Mouse (Mus musculus) kidney, postnatal 10 days (tissue): ENCODE measurements around the gene Gm42420.

Source experiments
- DNase-seq: peaks from one replicate; pipeline ENCODE4 v3.0.0; 2021; ENCODE audit warnings: mixed read lengths

Gm42420 gene

DNA sequence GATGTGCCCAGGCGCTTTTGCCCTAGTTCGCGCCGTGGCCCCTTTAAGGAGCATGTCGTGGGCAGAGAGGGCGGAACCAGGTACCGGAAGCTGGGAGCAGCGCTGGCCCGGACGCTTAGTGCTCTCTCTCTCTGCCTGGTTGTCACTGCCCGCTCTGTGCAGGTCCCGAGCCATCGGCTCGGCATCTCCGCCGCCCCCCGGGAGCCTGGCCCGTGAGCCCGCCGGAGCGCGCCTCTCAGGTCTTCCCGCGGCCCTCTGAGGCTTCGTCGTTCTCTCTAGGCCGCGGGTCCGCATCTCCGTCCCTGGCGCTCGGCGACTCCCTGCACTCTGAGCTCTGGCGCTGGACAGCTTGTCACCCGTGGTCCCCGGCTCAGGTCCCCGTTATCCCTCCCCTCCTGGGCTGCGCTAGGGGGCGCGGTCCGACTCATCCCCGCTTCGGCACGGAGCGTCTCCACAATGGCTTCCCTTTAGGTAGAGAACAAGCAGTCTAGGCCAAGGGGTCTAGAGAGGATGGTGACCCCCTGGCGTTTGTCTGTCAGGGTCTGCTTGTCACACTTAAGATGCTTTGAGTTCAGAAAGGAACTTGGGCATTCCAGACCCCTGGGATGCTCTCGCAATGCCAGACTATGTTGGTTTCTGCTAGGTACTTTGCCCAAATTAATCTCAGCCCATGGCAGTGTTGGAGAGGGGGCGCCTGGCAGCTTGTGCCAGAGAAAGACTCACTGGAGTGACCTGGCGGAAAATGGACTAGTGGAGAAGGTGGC, 11.6 kb upstream of the Gm42420 start, which contains the start of gene Adck2:
Gene Adck2, plus strand, starts transcription at position 83 of the 764 bp plus-strand sequence.
- peak; percentile 88 for DNase-seq

DNA sequence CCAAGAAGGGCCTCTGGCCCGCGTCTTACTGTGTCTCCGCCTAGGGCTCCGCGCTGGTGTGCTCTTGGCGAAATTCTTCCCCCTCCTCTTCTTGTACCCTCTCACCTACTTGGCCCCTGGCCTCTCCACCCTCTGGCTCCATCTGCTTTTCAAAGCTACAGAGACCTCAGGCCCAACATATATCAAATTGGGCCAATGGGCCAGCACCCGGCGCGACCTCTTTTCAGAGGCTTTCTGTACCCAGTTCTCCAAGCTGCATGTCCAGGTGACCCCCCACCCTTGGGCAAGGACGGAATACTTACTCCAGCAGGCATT, 11.0 kb upstream of the Gm42420 start:
- peak; percentile 46 for DNase-seq

DNA sequence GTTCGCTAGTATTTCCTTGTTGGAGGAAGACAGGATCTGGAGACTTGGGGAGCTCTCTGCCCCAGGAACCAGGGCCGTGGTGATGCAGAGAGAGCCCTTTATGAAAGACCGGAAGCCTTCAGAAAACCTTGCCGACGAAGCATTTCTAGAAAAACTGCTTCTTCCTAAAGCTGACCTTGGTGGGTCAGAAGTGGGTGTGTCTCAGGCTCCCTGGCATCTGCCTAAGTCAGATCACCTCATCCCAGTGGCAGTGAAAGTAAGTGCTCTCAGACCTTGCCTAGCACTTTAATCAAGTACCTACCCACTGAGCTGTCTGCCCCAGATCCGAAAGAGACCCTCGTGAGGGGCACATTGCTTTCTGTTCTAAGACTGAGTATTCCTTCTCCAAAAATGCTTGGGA, 10.6 kb upstream of the Gm42420 start:
- no peak for DNase-seq

DNA sequence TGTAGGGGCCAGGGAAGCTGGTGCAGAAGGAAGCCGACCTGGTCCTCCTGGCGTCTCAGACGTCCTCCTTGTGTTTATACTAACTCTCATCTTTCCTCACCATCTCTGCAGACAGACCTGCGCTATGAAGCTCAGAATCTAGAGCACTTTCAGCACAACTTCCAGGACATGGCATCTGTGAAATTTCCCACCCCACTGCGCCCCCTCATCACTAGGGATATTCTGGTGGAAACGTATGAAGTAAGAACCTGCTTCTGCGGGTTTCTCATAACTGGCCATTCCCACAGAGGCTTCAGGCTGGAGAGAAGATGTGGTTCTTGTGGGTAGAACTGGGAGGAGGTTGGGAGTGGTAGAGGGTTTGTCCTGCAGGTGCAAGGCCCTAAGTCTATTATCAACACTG, 6.0 kb upstream of the Gm42420 start:
- no peak for DNase-seq

DNA sequence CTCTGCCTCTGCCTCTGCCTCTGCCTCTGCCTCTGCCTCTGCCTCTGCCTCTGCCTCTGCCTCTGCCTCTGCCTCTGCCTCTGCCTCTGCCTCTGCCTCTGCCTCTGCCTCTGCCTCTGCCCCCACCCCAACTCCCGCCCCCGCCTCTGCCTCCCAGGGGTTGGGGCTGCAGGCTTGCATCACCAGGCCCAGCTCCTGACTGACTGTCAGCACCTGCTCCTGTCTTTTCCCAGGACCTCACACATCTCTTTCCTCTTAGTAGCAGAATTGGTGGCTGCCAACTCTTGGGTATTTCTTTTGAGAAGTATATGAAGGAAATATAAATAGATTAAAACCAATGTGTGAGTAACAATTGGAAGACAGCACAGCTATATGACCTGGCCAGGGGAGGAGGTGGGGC, 5.0 kb upstream of the Gm42420 start:
- DNase-seq, result no peak

DNA sequence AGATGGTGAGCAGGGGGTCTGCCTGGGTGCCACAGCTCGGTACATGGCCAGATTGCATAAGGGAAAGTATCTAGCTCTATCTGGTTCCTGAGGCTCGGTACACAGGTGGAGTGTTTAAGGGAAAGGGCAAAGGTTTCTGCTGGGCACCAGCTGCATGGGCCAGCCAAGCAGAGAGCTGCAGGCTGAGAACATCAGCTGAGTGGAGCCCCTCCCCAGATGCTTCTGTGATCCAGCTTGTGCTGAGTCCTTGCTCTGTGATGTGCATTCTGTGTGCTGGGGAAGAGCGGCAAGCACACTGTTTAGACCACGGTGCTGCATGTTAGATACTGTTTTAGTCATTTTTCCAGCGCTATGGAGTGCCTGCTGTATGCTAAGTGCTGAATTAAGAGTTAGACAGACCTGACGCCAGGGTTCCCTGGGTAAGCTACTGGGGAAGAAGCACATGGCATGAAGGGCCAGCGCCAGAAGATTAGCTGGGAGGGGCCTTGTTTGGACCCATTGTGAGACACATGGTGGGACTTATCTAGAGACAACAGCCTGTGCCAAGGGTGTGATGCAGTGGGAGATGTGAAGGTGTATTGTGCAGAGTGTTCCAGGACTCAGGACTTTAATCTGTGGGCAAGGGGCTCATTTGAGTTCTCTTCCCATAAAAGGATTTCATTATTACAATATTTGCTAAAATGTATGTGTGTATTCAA, 4.3 kb upstream of the Gm42420 start:
- no peak for DNase-seq

DNA sequence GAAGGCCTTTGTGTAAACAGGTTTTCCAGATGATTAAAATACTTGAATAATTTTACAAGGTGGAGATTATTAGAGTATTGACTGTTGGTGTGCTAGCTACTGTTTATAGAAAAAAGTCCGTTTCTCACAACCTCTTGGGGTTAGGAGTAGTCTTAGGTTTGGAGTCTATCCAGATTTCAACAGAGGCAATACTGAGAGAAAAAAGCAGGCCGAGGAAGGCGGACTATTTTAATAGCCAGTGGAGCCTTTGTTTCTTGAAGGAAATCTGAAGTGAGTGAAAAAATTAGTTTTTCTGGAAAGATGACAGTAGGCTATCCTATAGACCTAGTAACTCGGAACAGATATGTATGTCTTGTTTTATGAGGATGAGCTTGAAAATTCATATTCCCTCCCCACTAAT, 5.9 kb downstream of the Gm42420 start:
- DNase-seq, result no peak

DNA sequence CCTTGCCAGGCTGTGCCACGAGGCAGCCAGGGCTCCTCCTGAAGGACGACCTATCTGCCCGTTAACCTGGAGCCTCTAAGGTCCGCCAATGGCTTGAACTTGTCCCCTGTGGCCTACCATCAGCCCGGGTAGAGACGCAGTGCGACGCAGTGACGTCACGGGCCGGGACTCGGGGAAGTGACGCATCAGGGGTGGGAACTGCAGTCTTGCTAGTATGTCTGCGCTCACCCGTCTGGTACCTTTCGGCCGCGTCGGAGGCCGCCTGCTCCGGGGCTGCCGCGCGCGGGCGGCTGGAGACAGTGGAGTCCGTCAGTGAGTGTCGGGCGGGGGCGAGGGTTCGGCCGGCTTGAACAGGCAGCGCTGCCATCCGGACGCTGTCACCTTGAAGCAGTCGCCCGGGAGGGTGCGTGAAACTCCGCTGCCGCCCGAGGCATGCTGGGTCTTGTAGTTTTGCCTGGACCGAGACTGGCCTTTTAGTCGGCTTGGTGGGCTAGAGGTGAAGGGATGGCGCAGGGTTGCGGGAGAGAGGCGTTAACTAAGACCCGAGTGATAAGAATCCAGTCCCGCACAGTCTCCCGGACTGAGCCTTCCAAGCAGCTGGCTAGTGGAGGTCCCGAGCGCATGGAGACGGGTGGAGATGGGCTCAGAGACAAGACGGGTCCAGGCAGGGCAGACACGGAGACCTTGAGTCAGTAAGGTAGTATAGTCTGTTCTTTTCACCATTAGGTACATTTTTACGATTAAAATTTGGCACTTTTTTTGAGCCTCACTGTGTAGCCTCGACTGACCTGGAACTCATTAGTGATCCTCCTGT, 7.1 kb downstream of the Gm42420 start, which contains the start of gene Ndufb2:
Gene Ndufb2, plus strand, starts transcription at position 174 of the 814 bp plus-strand sequence.
- peak; percentile 97 for DNase-seq

DNA sequence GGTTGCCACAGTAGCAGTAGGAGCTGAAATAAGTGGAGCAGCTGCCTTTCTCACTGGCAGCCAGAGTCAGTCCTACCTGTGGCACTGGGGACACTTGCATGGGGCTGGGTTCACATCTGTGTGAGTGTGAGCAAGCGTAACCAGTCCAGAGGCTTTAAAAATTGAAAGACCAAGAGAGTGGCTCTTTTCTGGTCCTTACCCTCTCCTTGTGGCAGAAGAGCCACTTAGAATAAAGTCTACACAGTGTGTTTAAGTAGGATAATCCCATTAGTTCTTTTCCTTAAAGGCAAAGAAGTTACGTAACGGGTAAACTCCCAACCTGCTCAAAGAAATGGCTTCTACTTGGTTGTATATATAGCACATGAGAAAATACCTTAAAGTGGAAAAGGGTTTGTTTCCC, 15.3 kb downstream of the Gm42420 start:
- DNase-seq, result no peak

DNA sequence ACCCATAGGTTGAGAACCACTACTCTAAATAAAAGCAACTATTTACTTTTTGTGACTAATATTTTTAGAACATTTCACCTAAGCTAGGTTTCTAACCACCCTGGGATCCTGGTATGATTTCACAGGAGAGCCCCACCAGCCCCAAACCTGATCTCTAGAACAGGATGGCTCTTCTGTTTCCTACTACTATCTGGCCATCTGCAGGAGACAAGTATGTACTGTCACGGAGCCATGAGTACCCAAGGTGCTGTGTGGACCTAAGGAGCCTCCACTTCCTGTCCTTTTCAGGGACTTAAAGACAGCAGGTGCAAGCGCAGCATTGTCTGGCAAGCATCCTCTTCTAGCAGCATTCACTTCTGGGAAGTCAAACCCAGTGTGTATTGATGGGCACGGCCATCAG, 16.3 kb downstream of the Gm42420 start:
- no peak for DNase-seq

DNA sequence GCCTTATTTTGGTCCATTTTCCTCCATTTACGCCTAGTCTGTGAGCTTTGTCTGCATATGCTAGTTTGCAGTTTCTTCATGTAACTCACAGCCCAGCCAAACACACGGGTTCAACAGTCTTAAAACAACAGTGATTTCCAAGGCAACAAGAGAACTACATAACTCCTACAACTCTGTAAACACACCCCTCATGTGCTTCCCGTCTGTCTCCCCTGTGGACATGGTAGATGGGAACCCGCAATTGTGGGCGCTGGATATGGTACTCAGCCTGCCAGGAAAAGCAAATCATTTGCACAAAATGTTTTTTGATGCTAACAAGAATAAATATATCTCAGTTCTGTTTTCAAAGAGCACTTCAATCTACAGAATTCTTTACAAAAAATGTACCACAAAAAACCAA, 19.0 kb downstream of the Gm42420 start:
- no peak for DNase-seq

DNA sequence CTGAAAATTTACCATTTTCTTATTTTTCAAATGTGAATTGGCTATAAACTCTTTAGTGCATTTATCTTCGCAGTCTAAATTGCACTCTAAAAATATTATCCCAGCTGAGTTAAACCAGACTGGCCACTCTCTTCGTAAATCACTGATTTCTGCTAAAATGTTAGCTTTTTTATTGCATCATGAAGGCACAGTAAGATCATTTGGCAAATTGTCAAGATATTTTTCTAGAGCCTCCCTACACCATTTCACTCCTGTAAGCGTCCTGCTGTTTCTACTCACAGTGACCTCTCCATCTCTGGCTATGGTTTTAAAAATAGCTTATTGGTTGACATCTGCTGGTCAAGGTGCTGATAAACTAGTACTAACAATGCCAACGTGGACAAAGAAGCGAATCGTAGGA, 20.5 kb downstream of the Gm42420 start:
- DNase-seq, result no peak

DNA sequence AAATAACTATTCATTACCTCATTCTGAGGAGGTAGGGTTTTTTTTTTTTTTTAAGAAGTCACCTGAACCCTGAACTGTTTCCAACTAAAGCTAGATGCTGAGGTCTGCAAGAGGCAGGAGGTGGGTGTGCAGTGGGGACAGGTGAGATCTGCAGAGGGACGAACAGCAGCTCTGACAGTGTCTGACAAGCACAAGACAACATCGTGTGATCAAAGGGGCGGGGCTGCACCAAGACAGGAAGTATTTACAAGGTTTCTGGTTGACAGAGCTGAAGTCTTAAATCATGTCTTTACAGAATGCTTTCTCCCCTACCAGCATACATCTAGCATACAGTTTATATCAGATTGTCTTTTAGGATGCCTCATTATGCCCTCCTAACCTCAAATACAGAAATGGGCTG, 21.3 kb downstream of the Gm42420 start:
- peak; percentile 22 for DNase-seq

DNA sequence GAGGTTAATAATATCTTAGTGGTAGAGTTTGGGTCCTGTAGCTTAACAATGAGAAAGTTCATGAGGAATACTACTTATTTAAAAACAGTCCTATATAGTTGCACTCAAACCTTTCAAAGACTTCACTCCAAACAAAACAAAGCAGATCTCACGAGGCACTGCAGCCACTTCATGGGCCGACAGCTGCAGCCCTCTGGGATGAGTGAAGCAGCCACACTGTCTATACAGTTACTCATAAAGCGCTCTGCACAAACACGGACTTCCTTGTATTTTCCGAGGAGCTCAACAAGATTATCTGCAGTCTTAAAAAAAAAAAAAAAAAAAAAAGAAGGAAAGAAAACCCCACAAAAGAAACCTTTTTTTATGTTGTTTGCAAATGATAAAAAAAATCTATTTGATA, 21.8 kb downstream of the Gm42420 start:
- no peak for DNase-seq

DNA sequence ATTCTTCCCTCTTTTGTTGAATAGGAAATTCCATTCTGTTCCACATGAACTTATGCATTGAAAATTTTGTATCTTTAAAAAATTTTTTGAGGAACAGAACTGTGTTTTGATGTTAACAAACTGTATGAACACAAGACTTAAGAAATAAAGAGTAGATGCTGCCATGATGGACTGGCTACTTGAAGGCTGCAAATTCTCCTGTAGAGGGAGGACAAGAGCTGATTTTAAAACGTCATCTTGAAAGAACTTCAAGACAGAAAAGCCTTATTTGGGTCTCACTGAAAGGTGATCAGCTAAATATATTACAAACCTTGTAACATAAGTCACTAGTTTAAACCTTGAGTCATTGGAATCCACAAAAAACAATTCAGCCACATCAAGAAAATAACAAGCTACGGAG, 24.7 kb downstream of the Gm42420 start:
- no peak for DNase-seq

DNA sequence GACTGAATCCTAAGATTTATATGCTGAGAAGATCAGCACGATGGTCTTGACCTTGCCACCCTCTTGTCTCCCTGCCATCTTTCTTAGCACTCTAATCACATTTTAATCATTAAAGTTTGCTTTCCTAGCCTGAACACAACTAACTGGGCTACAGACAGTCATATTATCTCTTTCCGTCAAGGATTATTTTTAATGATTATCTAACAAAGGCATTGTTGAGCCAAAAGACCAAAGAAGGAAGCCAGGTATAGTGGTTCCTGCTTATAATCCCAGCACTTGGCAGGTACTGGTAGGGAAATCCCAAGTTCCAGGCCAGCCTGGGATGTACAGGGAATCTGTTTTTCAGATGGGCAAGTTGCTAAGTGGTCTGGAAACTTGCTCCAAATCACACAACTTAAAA, 25.7 kb downstream of the Gm42420 start:
- DNase-seq, result no peak
